Mouse (Mus musculus) left cerebral cortex, postnatal 14 days (tissue): ENCODE results near the gene Fam186a. TPM values are rescaled to one million over a fixed set of nuclear protein-coding genes. Genes with fewer than 3 reads are reported as not detected.
"Not testable (repeated sequence)": the region's sequence is repeated elsewhere in the genome, so short reads cannot be mapped to it uniquely, and the experiment has no call there.

Source experiments
- DNase-seq, 2 experiments: peaks; one replicate each; pipeline ENCODE4 v3.0.0; 2021 to 2022; ENCODE audit warnings: low spot score in 2 of 2, mixed read lengths in 1 of 2
- intact Hi-C: fragments of 180-260 bp; cut with DNase I; formaldehyde crosslinking; loops from one replicate; pipeline ENCODE4 v1.15.1; 2025
- total RNA-seq, 2 experiments: library from RNA; stranded (reverse); gene quantifications; 2 replicates each; pipeline ENCODE4 v1.2.3; 2021

The Fam186a gene
- total RNA-seq, 2 experiments from 2014 or later: not detected

GRCm38 (mm10) chr15:99887130-99887529 is 79.7 kb downstream of the Fam186a start:
- intact Hi-C loops, DNase-seq: not testable (repeated sequence)

GRCm38 (mm10) chr15:99884038-99884437 is 82.8 kb downstream of the Fam186a start:
- DNase-seq: no peak
- intact Hi-C loops: no loop called here

GRCm38 (mm10) chr15:99878541-99878940 is 88.3 kb downstream of the Fam186a start:
- intact Hi-C loops: loop anchor here (10.0 kb wide), 1 partner anchor 64 kb away; no protein-coding TSS in a partner anchor
- no peak for DNase-seq

- peak; percentile 70 to 80 for DNase-seq
- intact Hi-C loops: loop anchor here (10.0 kb wide), 1 partner anchor 61 kb away; no protein-coding TSS in a partner anchor
Measured at GRCm38 (mm10) chr15:99875334-99875869, 91.5 kb downstream of the Fam186a start, which contains the start of gene Lima1. Gene Lima1, minus strand, starts transcription at chr15:99875456.

GRCm38 (mm10) chr15:99874612-99875333 is 92.1 kb downstream of the Fam186a start:
- intact Hi-C loops: loop anchor here (10.0 kb wide), 1 partner anchor 60 kb away; no protein-coding TSS in a partner anchor
- peak in 1 of 2 experiments; percentile 8 for DNase-seq

- intact Hi-C loops: loop anchor here (10.0 kb wide), 1 partner anchor 58 kb away; no protein-coding TSS in a partner anchor
- DNase-seq: no peak
Measured at GRCm38 (mm10) chr15:99872543-99872942, 94.3 kb downstream of the Fam186a start.

Other genes starting within 250 kb of the Fam186a start
- 10 to 100 TPM; 34.1 to 35.5 TPM for gene Gpd1, start 249.5 kb downstream of the Fam186a start, total RNA-seq
- gene Cox14, start 241.4 kb downstream of the Fam186a start, total RNA-seq: 100 to 1,000 TPM; 129 to 131 TPM
- gene Cers5, start 194.2 kb downstream of the Fam186a start, total RNA-seq: 10 to 100 TPM; 38.9 to 39.6 TPM
- 10 to 100 TPM; 10.2 to 13.4 TPM for gene Lima1, start 91.6 kb downstream of the Fam186a start, total RNA-seq
- gene Larp4, start 3.0 kb upstream of the Fam186a start, total RNA-seq: 10 to 100 TPM; 47.2 to 51.7 TPM
- 10 to 100 TPM; 62.4 to 66.4 TPM for gene Dip2b, start 71.6 kb upstream of the Fam186a start, total RNA-seq